Mouse (Mus musculus) mesoderm, embryonic 11.5 days (tissue): ENCODE measurements around the gene P2ry1.

Experiments
- DNase-seq: peaks from one replicate; pipeline ENCODE4 v3.0.0-alpha.2; 2012; ENCODE audit warnings: low read depth, low spot score

The P2ry1 gene

DNA sequence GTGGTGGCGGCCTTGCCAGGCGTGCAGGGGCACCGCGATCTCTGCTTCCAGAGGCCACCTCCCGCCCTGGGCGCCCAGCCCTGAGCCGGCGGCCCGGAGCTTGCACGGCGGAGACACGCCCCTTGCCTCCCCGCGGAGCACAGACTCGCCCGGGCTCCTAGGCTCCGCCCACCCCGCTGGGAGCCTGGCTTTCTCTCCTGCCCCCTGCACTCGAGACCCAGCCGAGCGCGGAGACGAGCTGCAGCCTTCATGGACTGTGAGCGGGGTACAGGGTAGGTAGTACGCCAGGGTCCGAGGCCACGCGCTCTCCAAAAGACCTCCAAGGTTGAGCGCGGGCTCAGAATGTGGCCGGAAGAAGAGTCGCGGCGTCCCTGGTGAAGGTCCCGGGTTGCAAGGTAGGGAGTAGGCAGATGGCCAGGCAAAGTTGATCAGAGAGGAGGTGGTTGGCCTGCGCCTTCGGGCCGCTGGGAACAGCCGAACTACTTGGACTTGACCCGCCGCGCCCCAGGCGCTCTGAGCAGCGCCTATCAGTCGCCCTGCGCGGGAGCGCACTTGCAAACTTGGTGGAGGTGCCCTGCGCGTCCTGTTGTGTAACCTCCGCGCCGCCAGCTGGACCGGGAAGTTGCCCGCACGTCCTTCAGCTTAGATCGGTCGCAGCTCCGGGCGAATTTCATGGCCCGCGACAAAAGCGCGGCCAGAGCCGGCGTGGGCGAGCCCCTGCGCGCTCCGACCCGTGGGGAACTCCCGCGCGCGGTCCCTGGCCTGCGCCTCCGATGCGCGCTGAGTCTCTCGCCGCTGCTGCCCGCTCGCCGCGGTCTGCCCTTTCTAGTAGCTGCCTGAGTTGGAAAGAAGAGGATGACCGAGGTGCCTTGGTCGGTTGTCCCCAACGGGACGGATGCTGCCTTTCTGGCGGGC, at the start of gene P2ry1:
TSS of gene P2ry1 (plus strand) at position 209 of the 915 bp plus-strand sequence.
- DNase-seq, result peak; percentile 84

GRCm38 (mm10) chr3:60953199-60953736, 49.3 kb upstream of the P2ry1 start:
- DNase-seq, result no peak

GRCm38 (mm10) chr3:60954073-60954472, 48.5 kb upstream of the P2ry1 start:
- no peak for DNase-seq

- no peak for DNase-seq
These were observed 43.8 kb upstream of the P2ry1 start for GRCm38 (mm10) chr3:60958769-60959168.

DNA sequence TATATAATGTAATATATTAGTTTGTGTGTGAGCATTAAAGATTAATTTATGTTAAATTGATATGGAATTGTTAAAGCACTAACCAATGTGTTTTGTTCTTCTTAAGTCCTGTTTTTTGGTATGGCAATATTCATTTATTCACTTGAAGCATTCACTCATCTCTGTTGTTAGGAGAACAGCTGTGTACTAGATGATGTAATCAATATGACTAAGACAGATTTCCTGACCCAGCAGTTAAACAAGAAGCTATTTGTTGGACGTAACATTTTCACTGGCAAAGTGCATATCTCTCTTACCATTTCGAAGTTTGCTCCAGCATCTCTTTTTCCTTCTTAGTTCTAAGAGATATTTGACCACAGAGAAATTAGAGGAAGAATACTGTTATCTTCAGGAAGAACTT, 37.5 kb upstream of the P2ry1 start:
- DNase-seq, result no peak

GRCm38 (mm10) chr3:60974944-60975343, 27.7 kb upstream of the P2ry1 start:
- DNase-seq, result no peak

- DNase-seq, result no peak
These were observed 20.5 kb upstream of the P2ry1 start for GRCm38 (mm10) chr3:60982109-60982508.

DNA sequence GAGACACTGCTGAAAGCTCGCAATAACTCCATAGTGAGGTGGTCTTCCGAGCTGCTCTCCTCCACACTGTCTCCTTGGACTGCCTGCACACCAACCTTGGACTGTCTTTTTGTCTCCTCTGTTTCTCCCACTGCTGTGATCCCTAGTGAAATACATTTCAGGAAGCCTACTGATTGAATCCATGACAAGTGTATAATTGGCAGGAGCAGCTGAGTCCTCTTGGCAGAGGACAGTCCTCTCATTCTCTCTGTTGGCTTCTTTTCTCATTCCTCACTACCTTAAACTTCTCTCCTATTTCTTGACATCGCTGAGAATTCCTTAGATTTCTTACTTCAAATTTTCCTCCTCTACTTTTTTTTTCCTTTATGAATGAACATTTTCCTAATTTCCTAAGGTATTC, 4.5 kb upstream of the P2ry1 start:
- no peak for DNase-seq

DNA sequence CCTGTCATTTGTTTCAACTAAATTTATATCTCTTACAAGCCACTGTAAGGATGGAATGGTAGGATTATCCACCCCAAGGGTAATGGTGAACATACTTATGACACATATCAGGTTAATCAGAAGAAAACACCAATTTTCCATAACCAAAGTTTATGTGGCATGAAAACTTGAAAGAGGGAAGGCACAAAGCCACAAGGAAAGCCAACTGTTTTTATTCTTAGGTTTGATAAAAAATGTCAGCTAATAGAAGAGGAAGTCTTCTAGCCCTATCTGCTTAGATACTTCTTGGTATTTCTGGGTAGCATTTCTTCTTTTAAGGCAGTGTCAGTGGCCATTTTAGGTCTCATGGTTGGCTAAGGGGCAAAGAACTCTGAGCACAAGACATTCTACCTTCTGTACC, 2.9 kb upstream of the P2ry1 start:
- no peak for DNase-seq

- no peak for DNase-seq
These were observed 1.8 kb upstream of the P2ry1 start for GRCm38 (mm10) chr3:61000747-61001146.

GRCm38 (mm10) chr3:61001852-61002586, 576 bp upstream of the P2ry1 start:
- no peak for DNase-seq

DNA sequence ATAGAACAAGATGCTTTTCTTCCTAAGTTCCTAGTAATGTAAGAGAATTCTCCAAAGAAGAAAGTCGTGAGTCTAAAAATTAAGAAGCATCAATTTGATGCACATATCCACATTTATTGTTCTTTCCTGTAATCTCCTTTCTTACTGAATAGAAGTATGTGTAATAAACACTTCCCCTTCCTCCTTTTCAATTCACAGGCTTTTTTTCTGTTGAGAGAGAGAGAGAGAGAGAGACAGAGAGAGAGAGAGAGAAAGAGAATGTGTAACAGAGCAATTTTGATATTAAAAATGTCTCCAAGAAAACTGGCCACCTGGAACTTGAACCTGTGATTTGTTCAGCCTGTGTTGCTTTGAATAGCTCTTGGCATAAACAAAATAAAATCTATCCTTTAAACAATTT, 2.0 kb downstream of the P2ry1 start:
- no peak for DNase-seq

GRCm38 (mm10) chr3:61011660-61012059, 9.1 kb downstream of the P2ry1 start:
- no peak for DNase-seq

- no peak for DNase-seq
These were observed 10.0 kb downstream of the P2ry1 start for GRCm38 (mm10) chr3:61012550-61012949.

GRCm38 (mm10) chr3:61016733-61017132, 14.1 kb downstream of the P2ry1 start:
- DNase-seq, result no peak

DNA sequence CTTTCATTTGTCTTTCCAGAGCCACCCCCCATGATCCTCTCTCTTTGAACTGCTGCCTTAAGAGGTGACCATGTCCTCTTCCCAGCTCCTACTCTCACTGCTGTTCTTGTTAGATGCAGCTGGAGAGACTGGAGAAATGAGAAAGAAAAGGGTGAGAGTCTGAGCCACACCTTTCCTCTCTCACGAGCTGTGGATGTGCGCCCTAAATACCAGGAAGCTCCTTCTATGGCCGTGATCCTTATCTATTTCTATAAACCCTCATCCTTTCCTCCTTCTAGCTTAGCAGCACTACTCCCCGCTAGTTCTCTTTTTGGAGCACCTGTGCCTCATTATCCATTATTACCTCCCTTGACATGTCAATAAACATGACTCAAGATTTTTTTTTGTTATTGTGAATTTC, 29.5 kb downstream of the P2ry1 start:
- DNase-seq, result no peak

DNA sequence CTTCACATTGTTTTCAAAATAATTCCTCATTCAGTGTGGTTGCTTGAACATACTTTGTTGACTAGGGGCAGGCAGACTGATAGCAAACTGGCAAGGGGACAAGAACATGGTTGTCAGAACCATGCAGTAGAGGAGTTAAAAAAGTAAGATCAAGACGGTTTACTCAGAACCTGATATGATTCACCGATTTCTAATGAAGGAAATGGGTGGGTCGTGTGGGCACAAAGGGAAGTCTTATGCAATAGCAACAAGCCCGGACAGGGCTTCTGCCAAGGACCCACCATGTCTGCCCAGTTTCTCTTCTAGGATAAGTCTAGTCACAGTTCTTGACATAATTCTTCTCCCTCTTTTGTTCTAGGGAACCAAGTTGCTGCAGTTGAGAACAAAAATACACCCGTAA, 33.0 kb downstream of the P2ry1 start:
- DNase-seq, result no peak

- no peak for DNase-seq
These were observed 37.3 kb downstream of the P2ry1 start for GRCm38 (mm10) chr3:61039916-61040315.

- DNase-seq, result no peak
These were observed 47.5 kb downstream of the P2ry1 start for GRCm38 (mm10) chr3:61049976-61050672.
